Mouse (Mus musculus): ENCODE measurements around the gene Pik3ip1. TPM values are rescaled to one million over a fixed set of nuclear protein-coding genes. Genes with fewer than 3 reads are reported as not detected.

Gene Pik3ip1
- polyA plus RNA-seq (2012; rRNA removed) (0.79 and 0.96 TPM in 2 replicates), polyA plus RNA-seq (2014; fragmentation: Nextera tagmentation; extraction: Ambion mirVana) (0.42 and 0.94 TPM in 2 replicates)

- Histone ChIP-seq H3K4me3 (ENCODE audit: insufficient read depth in 1 of 2, low read depth in 2 of 2, low read length in 2 of 2) (peak within 1 kb of the TSS; percentile 17 to 23), H3K27me3 (ENCODE audit: control insufficient read depth, insufficient read depth, low read length) (peaks cover 10% of the 10 kb centered on the region), H3K9ac (replicated peaks) (no peak within 1 kb of the TSS), H3K4me2 (ENCODE audit: low read depth) (peak within 1 kb of the TSS; percentile 69), H3K27ac (no peak within 1 kb of the TSS), H3K36me3 (replicated peaks; ENCODE audit: control insufficient read depth, insufficient read depth, low read depth) (no peaks in the 10 kb centered on the region), H3K4me1 (replicated peaks; ENCODE audit: control insufficient read depth in 2 of 2, insufficient read depth in 2 of 2, low read length in 1 of 2) (peaks cover 7 to 14% of the 10 kb centered on the region in 2 experiments; a peak in 3 of 4 replicates), H3K9me3 (ENCODE audit: control insufficient read depth, low read length) (no peaks in the 10 kb centered on the region)
- no peak for ATAC-seq (ENCODE audit: insufficient read depth)
- TF ChIP-seq EP300 (IDR thresholded peaks at IDR 0.05; ENCODE audit: low read depth) (no peak), CTCF (IDR thresholded peaks at IDR 0.05; ENCODE audit: low read depth) (no peak)
- DNase-seq (ENCODE audit: low read depth in 3 of 3, low spot score in 3 of 3) = no peak
Observed at GRCm38 (mm10) chr11:3329891-3330451, at the start of gene Pik3ip1. TSS of gene Pik3ip1 (plus strand) at chr11:3330401.

DNA sequence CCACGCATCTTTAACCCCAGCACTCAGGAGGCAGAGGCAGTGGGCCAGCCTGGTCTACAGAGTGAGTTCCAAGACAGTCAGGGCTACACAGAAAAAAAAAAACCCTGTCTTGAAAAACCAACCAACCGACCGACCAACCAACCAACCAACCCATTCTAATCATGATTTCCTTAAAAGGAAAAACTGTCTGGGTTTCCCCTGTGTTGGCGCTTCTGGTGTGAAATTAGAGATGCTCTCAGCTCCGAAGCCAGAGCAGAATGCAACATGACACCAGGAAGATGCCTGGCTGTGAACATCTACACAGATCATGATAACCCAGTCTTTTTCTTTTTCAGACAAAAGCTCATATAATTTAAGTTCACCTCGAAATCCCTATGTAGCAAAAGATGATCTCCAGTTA lies 47.3 kb upstream of the Pik3ip1 start:
- DNase-seq (ENCODE audit: low read depth in 3 of 3, low spot score in 3 of 3) (no peak), ATAC-seq (ENCODE audit: insufficient read depth) (no peak)
- Histone ChIP-seq H3K4me1 (replicated peaks; ENCODE audit: control insufficient read depth in 2 of 2, insufficient read depth in 2 of 2, low read length in 1 of 2) (peaks cover 0 to 2% of the 10 kb centered on the region in 2 experiments; a peak in 1 of 4 replicates), H3K9me3 (ENCODE audit: control insufficient read depth, low read length) (no peaks in the 10 kb centered on the region; the same call in none of the 2 replicates), H3K27me3 (ENCODE audit: control insufficient read depth, insufficient read depth, low read length) (no peaks in the 10 kb centered on the region), H3K4me3 (ENCODE audit: insufficient read depth in 1 of 2, low read depth in 2 of 2, low read length in 2 of 2) (no peak overlapping the region), H3K9ac (replicated peaks) (no peak overlapping the region), H3K36me3 (replicated peaks; ENCODE audit: control insufficient read depth, insufficient read depth, low read depth) (no peaks in the 10 kb centered on the region), H3K27ac (no peak overlapping the region), H3K4me2 (ENCODE audit: low read depth) (no peak overlapping the region)
- WGBS (ENCODE audit: insufficient replicate concordance) = 69% methylated on average over 6 of the region's 6 CpGs
- no peak for TF ChIP-seq EP300 (IDR thresholded peaks at IDR 0.05; ENCODE audit: low read depth)
- TF ChIP-seq CTCF (IDR thresholded peaks at IDR 0.05; ENCODE audit: low read depth) = no peak

DNA sequence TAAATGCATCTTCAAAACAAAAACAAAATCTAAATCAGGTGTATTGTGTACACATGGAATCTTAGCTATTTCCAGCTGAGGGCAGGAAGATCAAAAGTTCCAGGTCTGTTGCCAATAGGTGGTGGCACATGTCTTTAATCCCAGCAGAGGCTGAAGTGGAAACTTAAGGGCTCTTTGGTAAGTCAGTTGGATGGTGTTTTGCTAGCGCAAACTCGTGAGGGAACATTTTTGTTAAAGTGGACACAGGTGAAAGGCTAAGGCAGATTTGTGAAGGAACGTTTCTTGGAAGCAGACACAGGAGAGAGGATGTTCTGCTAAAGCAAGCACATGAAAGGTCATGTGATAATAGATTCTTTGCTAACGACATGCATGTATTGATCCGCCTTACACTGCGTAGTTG lies 46.6 kb upstream of the Pik3ip1 start:
- no peaks in the 10 kb centered on the region for H3K36me3 ChIP-seq (replicated peaks; ENCODE audit: control insufficient read depth, insufficient read depth, low read depth)
- peaks cover 0 to 8% of the 10 kb centered on the region in 2 experiments; a peak in 2 of 4 replicates for H3K4me1 ChIP-seq (replicated peaks; ENCODE audit: control insufficient read depth in 2 of 2, insufficient read depth in 2 of 2, low read length in 1 of 2)
- H3K9ac ChIP-seq (replicated peaks) = no peak overlapping the region
- TF ChIP-seq CTCF (IDR thresholded peaks at IDR 0.05; ENCODE audit: low read depth) (no peak), EP300 (IDR thresholded peaks at IDR 0.05; ENCODE audit: low read depth) (no peak)
- no peak overlapping the region for H3K4me2 ChIP-seq (ENCODE audit: low read depth)
- DNase-seq (ENCODE audit: low read depth in 3 of 3, low spot score in 3 of 3) = no peak
- no peaks in the 10 kb centered on the region for H3K27me3 ChIP-seq (ENCODE audit: control insufficient read depth, insufficient read depth, low read length)
- H3K4me3 ChIP-seq (ENCODE audit: insufficient read depth in 1 of 2, low read depth in 2 of 2, low read length in 2 of 2) = no peak overlapping the region
- WGBS (ENCODE audit: insufficient replicate concordance) = 79% methylated on average over 6 of the region's 6 CpGs
- no peak overlapping the region for H3K27ac ChIP-seq
- ATAC-seq (ENCODE audit: insufficient read depth) = no peak
- no peaks in the 10 kb centered on the region; the same call in none of the 2 replicates for H3K9me3 ChIP-seq (ENCODE audit: control insufficient read depth, low read length)

- H3K4me1 ChIP-seq (replicated peaks; ENCODE audit: control insufficient read depth in 2 of 2, insufficient read depth in 2 of 2, low read length in 1 of 2) = peaks cover 0 to 9% of the 10 kb centered on the region in 2 experiments; a peak in 2 of 4 replicates
- H3K36me3 ChIP-seq (replicated peaks; ENCODE audit: control insufficient read depth, insufficient read depth, low read depth) = no peaks in the 10 kb centered on the region
- no peak overlapping the region for H3K9ac ChIP-seq (replicated peaks)
- ATAC-seq (ENCODE audit: insufficient read depth) (no peak), DNase-seq (ENCODE audit: low read depth in 3 of 3, low spot score in 3 of 3) (no peak)
- WGBS (ENCODE audit: insufficient replicate concordance) = 70% methylated on average over 3 of the region's 3 CpGs
- H3K27ac ChIP-seq = no peak overlapping the region
- no peak overlapping the region for H3K4me2 ChIP-seq (ENCODE audit: low read depth)
- H3K4me3 ChIP-seq (ENCODE audit: insufficient read depth in 1 of 2, low read depth in 2 of 2, low read length in 2 of 2) = no peak overlapping the region
- TF ChIP-seq CTCF (IDR thresholded peaks at IDR 0.05; ENCODE audit: low read depth) = no peak
- no peak for TF ChIP-seq EP300 (IDR thresholded peaks at IDR 0.05; ENCODE audit: low read depth)
- no peaks in the 10 kb centered on the region; the same call in 1 of the 2 replicates for H3K9me3 ChIP-seq (ENCODE audit: control insufficient read depth, low read length)
- no peaks in the 10 kb centered on the region for H3K27me3 ChIP-seq (ENCODE audit: control insufficient read depth, insufficient read depth, low read length)
Observed at GRCm38 (mm10) chr11:3285940-3286339, 44.3 kb upstream of the Pik3ip1 start.

DNA sequence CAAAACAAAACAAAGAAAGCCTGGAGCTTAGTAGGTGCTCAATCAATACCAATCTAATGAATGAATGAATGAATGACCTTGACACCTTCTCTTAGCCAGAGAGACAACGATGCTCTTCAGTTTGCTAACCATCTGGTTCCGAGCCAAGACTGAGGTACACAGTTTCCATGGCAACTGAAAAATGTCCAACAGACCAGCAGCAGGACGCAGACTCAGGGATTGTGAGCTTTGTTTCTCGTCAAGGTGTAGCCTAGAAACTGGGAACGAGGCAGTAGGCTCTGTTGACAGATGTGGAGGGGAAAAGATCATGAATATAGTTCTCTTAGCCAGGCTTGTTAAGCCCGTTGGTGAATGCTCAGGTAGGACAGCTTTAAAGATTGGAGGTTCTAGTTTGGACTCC lies 43.1 kb upstream of the Pik3ip1 start:
- Histone ChIP-seq H3K27me3 (ENCODE audit: control insufficient read depth, insufficient read depth, low read length) (no peaks in the 10 kb centered on the region), H3K9ac (replicated peaks) (no peak overlapping the region), H3K4me3 (ENCODE audit: insufficient read depth in 1 of 2, low read depth in 2 of 2, low read length in 2 of 2) (no peak overlapping the region), H3K27ac (no peak overlapping the region), H3K4me1 (replicated peaks; ENCODE audit: control insufficient read depth in 2 of 2, insufficient read depth in 2 of 2, low read length in 1 of 2) (peaks cover 0 to 15% of the 10 kb centered on the region in 2 experiments; a peak in 3 of 4 replicates), H3K4me2 (ENCODE audit: low read depth) (no peak overlapping the region), H3K9me3 (ENCODE audit: control insufficient read depth, low read length) (no peaks in the 10 kb centered on the region), H3K36me3 (replicated peaks; ENCODE audit: control insufficient read depth, insufficient read depth, low read depth) (no peaks in the 10 kb centered on the region)
- DNase-seq (ENCODE audit: low read depth in 3 of 3, low spot score in 3 of 3) = no peak
- no peak for ATAC-seq (ENCODE audit: insufficient read depth)
- TF ChIP-seq CTCF (IDR thresholded peaks at IDR 0.05; ENCODE audit: low read depth) (no peak), EP300 (IDR thresholded peaks at IDR 0.05; ENCODE audit: low read depth) (no peak)
- 65% methylated on average over 6 of the region's 6 CpGs for WGBS (ENCODE audit: insufficient replicate concordance)
